Mouse (Mus musculus) kidney, embryonic 14.5 days (tissue): ENCODE results near the gene Wdr18. TPM values are rescaled to one million over a fixed set of nuclear protein-coding genes. Genes with fewer than 3 reads are reported as not detected.

Experiments used
- ATAC-seq: fragments of 200-750 bp; cut with Nextera tagmentation; 2 replicates; pipeline ENCODE4 v1.8.0; 2017; ENCODE audit warnings: moderate number of reproducible peaks, mild to moderate bottlenecking, moderate TSS enrichment, moderate library complexity; ENCODE audit not compliant: low FRiP score, low TSS enrichment
- H3K27ac ChIP-seq: fragments of 300-500 bp; sonication (generic); 2 replicates; pipeline ENCODE4 v1.5.1; 2014; ENCODE audit warnings: low read depth, mild to moderate bottlenecking, low read length, moderate library complexity, mixed read lengths
- H3K27me3 ChIP-seq: fragments of 300-500 bp; sonication (generic); 2 replicates; pipeline ENCODE4 v1.6.1; 2014; ENCODE audit warnings: mild to moderate bottlenecking, low read length; ENCODE audit not compliant: control insufficient read depth, insufficient read depth
- H3K36me3 ChIP-seq: fragments of 300-500 bp; sonication (generic); 2 replicates; pipeline ENCODE4 v1.6.1; 2014; ENCODE audit warnings: low read length, mixed read lengths; ENCODE audit not compliant: control insufficient read depth, insufficient read depth
- H3K4me1 ChIP-seq: fragments of 300-500 bp; sonication (generic); 2 replicates; pipeline ENCODE4 v1.6.1; 2014; ENCODE audit warnings: low read length, mixed read lengths; ENCODE audit not compliant: control insufficient read depth, insufficient read depth
- H3K4me2 ChIP-seq: fragments of 300-500 bp; sonication (generic); replicated peaks from 2 replicates; pipeline ENCODE4 v1.6.1; 2014; ENCODE audit warnings: low read depth, mild to moderate bottlenecking, low read length
- H3K4me3 ChIP-seq: fragments of 300-500 bp; sonication (generic); 2 replicates; pipeline ENCODE4 v1.5.1; 2014; ENCODE audit warnings: mild to moderate bottlenecking, low read length
- H3K9ac ChIP-seq: fragments of 300-500 bp; sonication (generic); 2 replicates; pipeline ENCODE4 v1.6.1; 2014; ENCODE audit warnings: low read depth, mild to moderate bottlenecking, low read length, moderate library complexity
- H3K9me3 ChIP-seq: fragments of 300-500 bp; sonication (generic); 2 replicates; pipeline ENCODE4 v1.6.1; 2016; ENCODE audit warnings: low read length; ENCODE audit not compliant: control insufficient read depth
- WGBS: fragments of 180-500 bp; shearing (Covaris S2); extraction: QIAGEN DNeasy Blood & Tissue Kit; methylation state at CpG from one replicate; pipeline ENCODE4 v1.1.7; 2014; 5-methylcytosine and 5-hydroxymethylcytosine counted together
- polyA plus RNA-seq: library from polyadenylated mRNA; unstranded; fragments of >200 nt; fragmentation: Nextera tagmentation; extraction: Ambion mirVana; gene quantifications from 2 replicates; pipeline ENCODE4 v1.2.1, GENCODE M21; 2014

The Wdr18 gene
- polyA plus RNA-seq, 1 experiment from 2014 or later = 132 TPM

DNA sequence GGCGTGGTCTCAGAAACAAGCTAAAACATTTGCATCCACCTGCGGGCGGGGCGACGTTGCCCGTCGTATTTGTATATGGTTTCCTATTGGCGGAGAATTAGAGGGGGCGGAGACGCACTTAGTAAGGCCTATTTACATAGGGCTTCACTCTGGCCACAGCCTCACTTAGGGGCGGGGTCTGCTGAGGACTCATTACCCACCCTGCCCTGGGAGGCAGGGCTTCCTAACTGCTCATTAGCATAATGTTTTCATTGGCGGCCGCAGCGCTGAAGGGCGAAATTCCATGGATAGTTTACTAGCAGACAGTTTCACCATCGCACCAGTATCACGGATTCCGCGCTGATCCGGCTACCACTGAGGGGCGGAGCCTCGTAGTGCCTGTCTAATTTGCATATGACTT is 24.9 kb downstream of the Wdr18 start:
- under 1% methylated on average over 22 of the region's 22 CpGs for WGBS
- H3K27ac ChIP-seq = peak overlapping the region; percentile 91
- peak overlapping the region; percentile 88 for H3K4me2 ChIP-seq
- peaks cover 36% of the 10 kb centered on the region for H3K4me1 ChIP-seq
- no peaks in the 10 kb centered on the region for H3K27me3 ChIP-seq
- peak; percentile 92 for ATAC-seq
- H3K36me3 ChIP-seq = peaks cover 7% of the 10 kb centered on the region
- peak overlapping the region; percentile 62 for H3K4me3 ChIP-seq
- H3K9ac ChIP-seq = peak overlapping the region; percentile 89
- no peaks in the 10 kb centered on the region for H3K9me3 ChIP-seq

DNA sequence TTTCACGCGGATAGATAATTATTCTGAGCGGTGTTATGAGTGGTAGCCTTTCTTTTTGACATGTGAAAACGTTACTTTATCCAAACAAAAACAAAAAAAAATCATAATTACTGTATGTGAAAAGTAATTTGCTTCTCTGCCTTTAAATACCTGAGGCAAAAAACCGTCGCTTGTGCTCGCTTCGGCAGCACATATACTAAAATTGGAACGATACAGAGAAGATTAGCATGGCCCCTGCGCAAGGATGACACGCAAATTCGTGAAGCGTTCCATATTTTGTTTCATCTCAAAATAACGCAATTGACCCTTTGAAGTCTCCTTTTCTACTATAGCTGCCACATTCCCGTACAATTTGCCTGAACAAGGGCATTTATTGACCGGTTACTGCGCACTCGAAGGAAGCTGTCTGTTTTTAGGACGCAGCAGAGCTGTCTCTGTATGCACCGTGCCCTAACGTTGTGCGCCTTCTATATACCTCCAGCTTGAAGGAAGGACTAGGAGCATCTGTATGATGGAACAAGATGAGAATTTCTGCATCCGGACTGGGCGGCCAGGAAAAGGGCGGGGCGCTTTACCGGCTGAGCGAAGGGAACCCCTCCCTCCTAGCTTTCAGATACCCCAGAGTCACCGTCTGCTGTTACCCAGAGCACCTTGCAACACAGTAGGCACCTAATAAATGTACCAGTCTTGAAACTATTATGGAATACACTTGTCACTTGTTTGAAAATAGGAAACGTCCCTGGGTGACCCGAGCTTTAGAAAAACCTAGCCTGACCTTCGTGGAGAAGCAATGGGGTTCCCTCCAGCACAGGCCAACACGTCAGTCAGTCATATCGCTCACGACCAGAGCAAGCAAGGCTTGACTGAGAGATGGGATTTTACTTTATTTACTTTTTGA is 25.6 kb downstream of the Wdr18 start:
- Histone ChIP-seq H3K9ac (peak overlapping the region; percentile 53), H3K9me3 (no peaks in the 10 kb centered on the region), H3K36me3 (peaks cover 4% of the 10 kb centered on the region; the same call in 1 of the 2 replicates), H3K27ac (peak overlapping the region; percentile 91), H3K4me3 (peak overlapping the region; percentile 62), H3K27me3 (no peaks in the 10 kb centered on the region), H3K4me1 (peaks cover 38% of the 10 kb centered on the region), H3K4me2 (peak overlapping the region; percentile 88)
- 5% methylated on average over 35 of the region's 35 CpGs for WGBS
- ATAC-seq = no peak

DNA sequence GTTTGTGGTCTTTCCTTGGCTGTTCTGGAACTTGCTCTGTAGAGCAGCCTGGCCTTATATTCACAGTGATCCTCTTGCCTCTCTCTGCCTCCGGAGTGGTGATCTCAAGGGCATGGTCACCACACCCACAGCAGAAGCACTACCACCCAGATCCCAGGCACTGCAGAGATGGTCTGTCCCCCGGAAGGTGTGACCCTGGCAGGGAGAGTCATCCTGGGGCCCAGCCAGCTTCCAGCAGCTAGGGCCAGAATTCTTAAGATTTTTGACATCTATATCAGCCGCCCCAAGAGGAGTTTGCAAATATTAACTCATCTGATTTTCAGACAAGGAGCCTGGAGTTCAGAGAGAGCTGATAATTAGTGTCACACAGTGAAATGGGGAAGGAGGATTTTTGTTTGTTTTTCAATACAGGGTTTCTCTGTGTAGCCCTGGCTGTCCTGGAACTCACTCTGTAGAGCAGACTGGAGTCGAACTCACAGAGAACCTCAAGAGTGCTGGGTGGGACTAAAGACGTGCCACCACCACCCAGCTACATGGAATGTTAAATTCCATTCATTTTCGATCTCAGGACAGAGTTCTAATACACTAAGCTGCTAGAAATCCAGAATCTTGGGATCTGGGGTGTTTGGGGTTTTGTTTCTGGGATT is 26.4 kb downstream of the Wdr18 start:
- Histone ChIP-seq H3K9me3 (peaks cover 5% of the 10 kb centered on the region; the same call in 1 of the 2 replicates), H3K27me3 (no peaks in the 10 kb centered on the region), H3K4me2 (peak overlapping the region; percentile 88), H3K4me1 (peaks cover 38% of the 10 kb centered on the region), H3K9ac (peak overlapping the region; percentile 24; the same call in 1 of the 2 replicates), H3K4me3 (peak overlapping the region; percentile 62), H3K36me3 (peaks cover 8% of the 10 kb centered on the region; the same call in 1 of the 2 replicates), H3K27ac (peak overlapping the region; percentile 91)
- no peak for ATAC-seq
- 42% methylated on average over 6 of the region's 6 CpGs for WGBS

DNA sequence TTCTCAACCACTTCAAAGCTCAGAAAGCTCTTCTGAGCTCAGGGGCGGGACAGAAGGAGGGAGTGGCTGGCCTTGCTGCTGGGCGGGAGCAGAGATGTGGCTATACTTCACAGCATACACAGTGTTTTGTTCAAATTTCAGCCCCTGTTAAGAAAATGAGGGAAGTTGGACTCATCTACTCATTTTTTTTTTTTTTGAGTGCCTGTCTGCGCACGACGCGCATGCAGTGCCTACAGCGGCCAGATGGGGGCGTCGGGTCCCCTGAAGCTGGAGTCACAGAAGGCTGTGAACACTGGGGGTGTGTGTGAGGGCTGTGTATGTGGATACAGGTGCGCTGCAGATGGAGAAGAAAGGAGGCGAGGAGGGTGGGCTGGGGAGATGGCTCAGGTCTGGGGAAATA is 27.0 kb downstream of the Wdr18 start:
- Histone ChIP-seq H3K4me3 (no peak overlapping the region; the same call in 1 of the 2 replicates), H3K36me3 (peaks cover 13% of the 10 kb centered on the region), H3K4me1 (peaks cover 38% of the 10 kb centered on the region)

DNA sequence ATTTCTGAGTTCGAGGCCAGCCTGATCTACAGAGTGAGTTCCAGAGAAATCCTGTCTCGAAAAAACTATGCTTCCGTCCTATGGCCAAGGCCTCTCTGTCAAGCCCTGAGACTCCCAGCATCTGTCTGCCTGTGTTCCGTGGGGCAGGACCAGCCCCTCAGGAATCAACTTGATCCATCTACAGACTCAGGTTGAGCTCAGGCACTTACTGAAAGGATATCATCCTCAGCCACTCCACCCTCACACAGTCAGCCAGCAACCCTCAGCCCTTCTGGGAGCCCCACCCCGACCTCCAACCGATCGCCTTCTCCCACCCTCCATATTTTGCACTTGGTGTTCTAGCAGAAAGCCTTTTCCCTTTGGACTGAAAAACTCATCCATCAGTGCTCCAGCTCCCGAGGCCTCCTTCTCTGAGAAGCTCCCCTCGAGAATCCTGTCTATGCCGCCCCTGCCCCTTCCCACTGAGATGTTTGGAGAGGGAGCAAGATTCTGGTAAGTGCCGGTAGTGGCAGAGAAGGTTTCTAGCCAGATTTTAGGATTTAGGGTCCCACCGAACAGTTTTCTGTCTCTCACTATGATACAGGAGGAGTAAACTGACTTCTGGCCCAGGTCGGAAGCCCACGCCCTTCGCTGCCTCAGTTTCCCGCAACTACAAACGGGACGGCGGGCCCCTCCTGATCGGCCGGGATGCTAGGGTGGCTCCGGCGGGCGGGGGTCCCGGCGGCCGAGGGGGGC is 28.0 kb downstream of the Wdr18 start:
- Histone ChIP-seq H3K27ac (peak overlapping the region; percentile 84), H3K4me1 (peaks cover 32% of the 10 kb centered on the region), H3K9me3 (peaks cover 9% of the 10 kb centered on the region; the same call in 1 of the 2 replicates), H3K27me3 (no peaks in the 10 kb centered on the region), H3K9ac (peak overlapping the region; percentile 64), H3K4me2 (peak overlapping the region; percentile 59), H3K36me3 (peaks cover 22% of the 10 kb centered on the region), H3K4me3 (peak overlapping the region; percentile 52)
- ATAC-seq = no peak
- 10% methylated on average over 27 of the region's 27 CpGs for WGBS

More for the DNA sequence above, 27.0 kb downstream of the Wdr18 start:
- Histone ChIP-seq H3K27ac (peak overlapping the region; percentile 48), H3K9ac (no peak overlapping the region; the same call in 1 of the 2 replicates), H3K27me3 (no peaks in the 10 kb centered on the region), H3K4me2 (peak overlapping the region; percentile 59; the same call in 1 of the 2 replicates), H3K9me3 (peaks cover 9% of the 10 kb centered on the region; the same call in 1 of the 2 replicates)
- no peak for ATAC-seq
- 3% methylated on average over 11 of the region's 11 CpGs for WGBS

DNA sequence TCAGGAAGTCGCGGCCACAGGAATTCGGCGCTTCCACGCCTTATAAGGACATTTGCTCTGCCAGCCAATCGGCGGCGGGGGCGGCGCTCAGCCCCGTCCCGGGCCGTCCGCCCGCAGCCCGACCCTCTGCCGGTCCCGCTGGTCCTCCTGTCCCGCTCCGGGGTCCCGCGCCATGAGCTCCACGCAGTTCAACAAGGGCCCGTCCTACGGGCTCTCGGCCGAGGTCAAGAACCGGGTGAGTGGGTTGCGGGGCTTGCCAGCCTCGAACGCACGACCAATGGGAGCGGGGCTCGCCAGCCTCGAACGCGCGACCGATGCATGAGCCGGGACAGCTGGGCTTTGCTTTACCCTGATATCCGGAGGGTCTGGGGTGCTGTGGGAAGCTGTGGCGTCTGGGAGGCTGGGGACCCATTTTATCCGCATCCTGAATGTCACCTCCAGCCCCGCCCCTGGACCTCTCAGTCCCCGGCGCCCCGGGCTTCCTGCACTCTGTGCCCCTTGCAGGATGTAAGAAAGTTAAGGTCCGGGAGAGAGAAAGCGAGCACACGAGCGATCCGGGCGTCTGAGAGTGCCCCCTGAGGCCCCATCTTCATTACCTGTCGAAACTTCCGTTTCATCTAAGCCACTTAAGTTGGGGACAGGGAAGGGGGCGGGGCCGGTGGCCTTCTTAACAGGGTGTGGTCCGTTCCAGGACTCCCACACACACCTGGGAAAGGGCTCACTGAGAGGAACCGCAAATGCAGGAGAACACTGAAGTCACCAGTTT is 28.7 kb downstream of the Wdr18 start, which contains the start of gene Cnn2:
Cnn2 (plus strand) TSS at position 79 of the 766 bp plus-strand sequence.
- WGBS = under 1% methylated on average over 59 of the region's 59 CpGs
- Histone ChIP-seq H3K9me3 (peaks cover 9% of the 10 kb centered on the region; the same call in 1 of the 2 replicates), H3K4me2 (peak within 1 kb of the TSS; percentile 59), H3K27ac (peak within 1 kb of the TSS; percentile 84), H3K4me1 (peaks cover 25% of the 10 kb centered on the region), H3K27me3 (no peaks in the 10 kb centered on the region), H3K9ac (peak within 1 kb of the TSS; percentile 64), H3K36me3 (peaks cover 30% of the 10 kb centered on the region), H3K4me3 (peak within 1 kb of the TSS; percentile 52)
- peak; percentile 2; the same call in 1 of the 2 replicates for ATAC-seq

DNA sequence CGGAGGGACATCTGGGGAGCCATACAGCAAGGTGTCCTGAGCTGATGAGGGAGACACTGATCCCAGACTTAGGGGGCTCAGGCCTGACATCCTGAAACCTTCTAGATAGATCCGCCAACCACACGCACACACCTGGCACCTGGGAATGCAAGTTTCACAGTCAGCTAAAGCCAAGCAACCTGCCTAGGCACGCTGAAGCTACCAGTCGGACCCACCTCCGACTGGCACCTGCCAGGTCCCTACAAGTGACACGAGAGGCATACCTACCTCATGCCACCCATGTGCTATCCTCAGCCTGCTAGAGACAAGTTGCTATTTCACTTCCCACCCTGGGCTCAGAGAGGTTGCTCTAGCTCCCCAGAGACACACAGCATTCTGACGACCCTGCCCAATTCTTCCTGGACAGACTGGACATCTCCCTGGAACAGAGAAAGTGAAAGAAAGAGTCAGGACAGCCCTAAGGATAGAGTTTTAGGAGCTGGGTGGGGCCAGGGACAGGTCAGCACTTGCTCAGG is 29.4 kb downstream of the Wdr18 start:
- H3K4me1 ChIP-seq = peaks cover 25% of the 10 kb centered on the region
- peak overlapping the region; percentile 59 for H3K4me2 ChIP-seq
- peaks cover 32% of the 10 kb centered on the region for H3K36me3 ChIP-seq
- peaks cover 9% of the 10 kb centered on the region; the same call in 1 of the 2 replicates for H3K9me3 ChIP-seq
- H3K27me3 ChIP-seq = no peaks in the 10 kb centered on the region
- H3K27ac ChIP-seq = peak overlapping the region; percentile 84; the same call in 1 of the 2 replicates
- peak overlapping the region; percentile 52 for H3K4me3 ChIP-seq
- WGBS = 36% methylated on average over 8 of the region's 8 CpGs
- no peak for ATAC-seq
- peak overlapping the region; percentile 64; the same call in 1 of the 2 replicates for H3K9ac ChIP-seq
